Mouse (Mus musculus): ENCODE measurements around the gene Snx14. TPM values are rescaled to one million over a fixed set of nuclear protein-coding genes. Genes with fewer than 3 reads are reported as not detected.

The Snx14 gene
- polyA plus RNA-seq, 1 experiment from 2014 or later: 32.9 TPM

Other genes starting within 250 kb of the Snx14 start
- gene Nt5e, start 111.8 kb downstream of the Snx14 start, polyA plus RNA-seq (2014; fragmentation: Nextera tagmentation; extraction: Ambion mirVana): 0.86 and 1.0 TPM in 2 replicates
- gene Gm20537, start 17.7 kb upstream of the Snx14 start, polyA plus RNA-seq (2014; fragmentation: Nextera tagmentation; extraction: Ambion mirVana): 0.63 TPM in 1 of 2 replicates, not detected in the other
- gene Syncrip, start 43.6 kb upstream of the Snx14 start, polyA plus RNA-seq (2014; fragmentation: Nextera tagmentation; extraction: Ambion mirVana): 91.5 and 98.2 TPM in 2 replicates
- 16.9 and 18.4 TPM in 2 replicates for gene Zfp949, start 109.1 kb upstream of the Snx14 start, polyA plus RNA-seq (2014; fragmentation: Nextera tagmentation; extraction: Ambion mirVana)
- gene Trim43a, start 141.9 kb upstream of the Snx14 start, polyA plus RNA-seq (2014; fragmentation: Nextera tagmentation; extraction: Ambion mirVana): 0.10 TPM in 1 of 2 replicates, not detected in the other

Data from hindbrain, embryonic 14.5 days (tissue).